Mouse (Mus musculus) activated CD4-positive, CD25-positive, alpha-beta regulatory T cell, adult 9 weeks (primary cell): ENCODE measurements around the gene Cypt3. TPM values are rescaled to one million over a fixed set of nuclear protein-coding genes. Genes with fewer than 3 reads are reported as not detected.

Source experiments
- polyA plus RNA-seq: library from polyadenylated mRNA; unstranded; fragments of 100-300 nt; shearing (Covaris generic); gene quantifications from one replicate; pipeline ENCODE4 v1.2.1, GENCODE M21; 2017

Cypt3 gene
- not detected for polyA plus RNA-seq

DNA sequence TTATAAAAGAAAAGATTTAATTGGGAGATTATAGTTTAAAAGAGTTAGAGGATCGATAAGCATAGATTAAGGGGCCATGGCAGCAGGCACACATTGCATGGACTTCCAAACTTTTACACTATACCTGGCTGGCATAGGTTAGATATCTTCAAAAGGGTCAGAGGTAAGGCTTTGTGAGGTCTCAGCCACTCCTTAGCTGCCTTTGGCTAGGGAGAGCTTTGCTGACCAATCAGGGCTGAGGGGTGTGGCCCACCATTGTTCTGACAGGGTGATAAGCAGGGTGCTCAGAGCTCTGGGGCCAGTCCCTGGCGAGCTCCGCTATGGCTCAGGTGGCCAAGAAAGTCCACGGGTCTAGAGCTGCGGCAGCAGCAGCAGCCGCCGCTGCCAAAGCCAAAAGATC lies at the start of gene Cypt3:
Gene Cypt3 (plus strand): TSS at position 301 of the 400 bp plus-strand sequence.

Other genes starting within 250 kb of the Cypt3 start
- gene Ubqln2, start 60.4 kb upstream of the Cypt3 start, polyA plus RNA-seq, result 1.5 TPM
- gene Kctd12b, start 137.8 kb downstream of the Cypt3 start, polyA plus RNA-seq, result 1.2 TPM
- gene Nbdy, start 165.0 kb downstream of the Cypt3 start, polyA plus RNA-seq, result 65.1 TPM